Mouse (Mus musculus) heart, adult 2 months (tissue): ENCODE measurements around the gene Ttc33.

Source experiments
- EP300 ChIP-seq: fragments of 200-500 bp; IDR thresholded peaks from 2 replicates; pipeline ENCODE4 v1.6.1; 2011; ENCODE audit warnings: low read depth, low read length, control low read depth; ENCODE audit not compliant: insufficient read depth
- POLR2A ChIP-seq: fragments of 200-500 bp; IDR thresholded peaks from 2 replicates; pipeline ENCODE4 v1.6.1; 2011; ENCODE audit warnings: mild to moderate bottlenecking, low read depth, low read length, control low read depth; ENCODE audit not compliant: insufficient read depth

- TF ChIP-seq EP300: no peak
- TF ChIP-seq POLR2A: no peak
Observed at GRCm38 (mm10) chr15:5138021-5138856, 47.1 kb upstream of the Ttc33 start.
